Mouse (Mus musculus) erythroid progenitor cell, adult 5-6 weeks (primary cell): ENCODE data around the gene Cmklr1. TPM values are rescaled to one million over a fixed set of nuclear protein-coding genes. Genes with fewer than 3 reads are reported as not detected.

Experiments
- ATAC-seq: replicated peaks from 2 replicates; pipeline ENCODE4 v1.8.0; 2016; ENCODE audit warnings: moderate number of reproducible peaks, mild to moderate bottlenecking, moderate TSS enrichment, inconsistent platforms; ENCODE audit not compliant: poor library complexity, low FRiP score, severe bottlenecking
- total RNA-seq, 2 experiments: library from RNA; stranded (forward) in 1 of 2; stranded (reverse) in 1 of 2; fragments of 150-400 nt in 1 of 2; fragments of 186-747, 209-891 nt in 1 of 2; gene quantifications; 2 replicates each; pipeline versions ENCODE4 v1.2.3 to v1.2.4; 2015 to 2017; ENCODE audit warnings: low replicate concordance in 2 of 2

Gene Cmklr1
- total RNA-seq, 2 experiments from 2014 or later, result 1.5 to 3.4 TPM

DNA sequence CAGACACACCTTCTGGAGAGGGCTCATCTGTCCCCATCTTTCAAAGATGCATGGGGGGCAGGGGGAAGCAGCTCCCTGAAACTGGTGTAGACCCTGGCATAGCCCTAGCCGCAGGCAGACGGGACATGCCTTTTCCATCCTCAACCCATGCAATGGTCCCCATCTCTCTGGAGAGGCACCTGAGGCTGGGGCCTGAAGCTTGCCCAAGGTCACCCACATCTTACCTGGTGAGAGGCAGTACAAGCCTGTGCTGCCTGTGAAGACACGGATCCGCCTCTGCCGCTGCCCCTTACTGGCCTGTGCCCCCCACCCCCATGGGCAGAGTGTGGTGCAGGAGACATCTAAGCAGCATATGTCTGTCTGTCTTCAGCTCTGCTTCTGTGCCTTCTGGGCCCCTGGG, 23.2 kb downstream of the Cmklr1 start:
- no peak for ATAC-seq

DNA sequence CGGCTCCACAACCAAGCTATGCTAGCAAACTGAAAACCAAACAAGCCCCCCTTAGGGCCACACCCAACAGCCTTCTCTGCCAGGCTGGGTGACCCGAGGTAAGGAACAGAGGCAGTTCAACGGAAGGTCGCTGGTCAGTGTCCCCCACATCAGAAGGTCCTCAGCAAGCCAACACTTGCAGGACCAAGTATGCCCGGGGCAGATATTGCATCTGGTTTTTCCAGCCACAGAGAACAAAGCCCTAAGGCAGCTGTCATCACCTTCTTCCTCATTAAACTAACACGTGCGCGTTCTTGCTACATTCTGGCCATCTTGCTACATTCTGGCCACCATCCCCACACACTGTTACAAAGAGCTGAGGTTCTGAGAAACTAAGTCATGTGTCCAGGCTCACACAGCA, 23.9 kb downstream of the Cmklr1 start:
- ATAC-seq, result no peak

DNA sequence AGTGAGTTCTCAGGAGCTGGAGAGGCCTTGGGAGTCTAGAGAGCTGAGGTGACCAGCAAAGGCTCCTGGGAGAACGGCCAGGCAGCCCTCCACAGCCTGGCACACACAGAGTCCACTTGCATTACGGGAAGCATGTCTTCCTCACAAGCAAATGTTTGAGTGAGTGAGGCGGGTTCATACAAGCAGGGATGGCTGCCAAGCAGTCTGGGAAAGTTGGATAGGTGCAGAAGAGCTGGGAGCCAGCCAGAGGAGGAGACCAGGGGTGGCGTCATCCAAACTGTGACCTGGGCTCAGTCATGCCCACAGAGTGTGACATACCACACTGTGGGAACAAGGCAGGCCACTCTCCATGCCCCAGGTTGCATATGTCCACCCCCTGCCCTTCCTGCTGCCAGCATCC, 25.2 kb downstream of the Cmklr1 start:
- ATAC-seq, result no peak

DNA sequence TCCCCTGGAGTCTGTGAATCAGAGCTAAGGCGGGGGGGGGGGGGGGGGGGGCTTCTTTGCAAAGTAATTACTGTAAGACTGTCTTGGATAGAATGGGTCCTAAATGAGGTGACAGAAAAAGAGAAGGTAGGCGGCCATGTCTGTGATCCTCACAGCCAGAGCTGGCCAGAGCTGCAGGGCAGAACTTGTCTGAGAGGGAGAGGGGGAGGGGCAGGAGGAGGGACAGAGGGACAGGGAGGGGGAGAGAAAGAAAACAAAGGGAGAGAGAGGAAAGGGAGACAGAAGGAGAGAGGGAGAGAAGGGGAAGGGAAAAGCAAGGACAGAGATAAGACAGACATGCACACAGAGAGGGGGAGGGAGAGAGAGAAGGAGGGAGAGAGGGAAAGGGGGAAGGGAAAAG, 27.2 kb downstream of the Cmklr1 start:
- ATAC-seq, result no peak

DNA sequence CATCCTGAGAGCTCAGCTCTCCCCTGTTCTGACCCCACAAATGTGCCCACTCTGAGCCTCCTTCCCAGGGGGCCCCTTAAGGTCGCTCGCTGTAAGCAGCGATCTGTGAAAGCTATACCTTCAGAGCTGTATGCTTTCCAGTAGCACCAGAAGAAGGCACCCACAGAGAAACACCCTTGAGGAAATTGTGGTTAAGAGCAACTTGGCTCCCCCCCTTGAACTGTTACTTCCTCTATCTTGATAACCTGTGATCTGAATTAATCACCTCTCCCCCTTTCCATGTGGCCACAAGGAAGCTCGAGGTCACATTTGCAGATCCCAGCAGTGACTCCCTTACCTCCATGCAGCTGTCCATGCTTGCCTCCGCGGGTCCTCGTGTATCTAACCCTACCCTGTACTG, 29.2 kb downstream of the Cmklr1 start:
- ATAC-seq, result no peak

DNA sequence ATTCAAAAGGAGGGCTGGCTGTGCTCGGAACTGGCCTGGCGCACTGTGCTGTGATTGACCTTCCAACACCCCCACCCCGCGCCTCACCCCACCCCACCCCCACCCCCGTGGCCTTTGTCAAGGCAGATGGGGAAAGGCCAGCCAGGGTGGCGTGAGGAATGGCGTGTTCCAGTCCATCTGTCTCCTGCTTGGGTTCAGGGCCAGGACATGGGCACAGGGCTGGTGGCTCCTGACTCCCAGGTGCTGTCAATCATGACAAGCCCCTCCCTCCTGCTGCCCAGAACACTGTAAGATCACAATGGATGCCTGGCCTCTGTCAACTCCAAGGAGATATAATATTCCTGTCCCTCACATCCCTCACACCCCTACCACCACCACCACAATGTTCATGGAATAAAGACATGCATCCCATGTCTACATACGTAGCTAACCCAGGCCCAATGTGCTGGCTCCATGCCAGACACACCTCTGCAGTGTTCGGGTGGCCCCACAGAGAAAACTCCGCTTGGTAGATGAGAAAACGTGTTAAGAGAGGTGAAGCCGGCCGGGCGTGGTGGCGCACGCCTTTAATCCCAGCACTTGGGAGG, 30.0 kb downstream of the Cmklr1 start:
- no peak for ATAC-seq

DNA sequence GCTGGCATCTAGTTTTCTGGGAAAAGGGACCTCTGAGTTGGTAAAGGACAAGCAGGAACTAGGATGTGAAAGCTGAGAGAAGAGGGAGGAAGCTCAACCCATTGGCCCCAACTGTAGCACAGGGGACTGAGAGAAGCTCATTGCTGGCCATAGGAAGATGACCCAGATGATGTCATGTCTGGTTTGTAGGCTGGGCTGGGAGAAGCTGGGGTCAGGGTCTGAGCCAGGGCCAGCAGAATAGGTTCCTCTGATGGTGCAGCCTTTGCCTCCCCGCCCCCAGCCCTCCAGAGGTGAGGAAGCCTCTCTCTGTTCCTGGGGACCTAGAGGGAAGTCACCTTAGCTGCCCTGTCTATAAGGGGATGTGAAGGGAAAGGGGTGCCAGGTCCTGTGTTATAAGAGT, 31.1 kb downstream of the Cmklr1 start:
- no peak for ATAC-seq

DNA sequence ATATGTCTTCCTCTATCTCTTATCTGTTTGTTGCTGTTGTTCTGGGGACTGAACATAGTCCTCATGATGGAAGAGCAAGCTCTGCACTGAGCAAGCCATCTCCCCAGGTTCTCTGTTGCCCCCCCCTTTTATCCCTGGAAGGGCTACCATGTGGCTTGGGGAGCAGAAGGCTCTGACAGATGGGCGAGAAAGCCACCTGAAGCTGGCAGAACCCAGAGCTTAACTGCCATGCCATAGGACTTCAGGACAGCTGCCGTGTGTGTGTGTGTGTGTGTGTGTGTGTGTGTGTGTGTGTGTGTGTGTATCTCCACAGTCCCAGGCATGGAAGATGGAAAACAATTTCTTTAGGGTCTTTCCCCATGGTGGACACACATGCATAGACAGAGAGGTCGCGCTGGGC, 31.5 kb downstream of the Cmklr1 start:
- ATAC-seq, result no peak

DNA sequence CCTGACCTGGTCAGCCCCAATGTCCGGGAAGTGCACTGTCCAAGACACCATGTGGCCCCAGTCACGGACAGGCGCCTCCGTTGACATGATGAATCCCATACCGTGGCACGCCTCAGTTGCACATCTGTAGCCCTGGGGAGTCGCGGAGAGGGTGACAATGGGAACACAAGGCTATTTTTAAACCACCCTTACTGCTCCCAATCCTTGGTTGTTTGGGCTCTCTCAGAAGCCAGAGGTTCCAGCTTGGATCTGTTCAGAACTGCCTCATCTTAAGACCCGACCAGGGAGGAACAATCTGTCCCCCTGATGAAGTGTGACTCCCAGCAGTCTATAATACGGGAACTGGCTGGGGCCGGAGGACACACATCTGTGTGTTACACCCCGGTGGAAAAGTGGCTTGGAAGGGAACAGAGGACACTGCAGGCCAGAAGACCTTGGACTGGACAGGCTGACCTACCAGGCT, 38.4 kb downstream of the Cmklr1 start:
- ATAC-seq, result no peak

DNA sequence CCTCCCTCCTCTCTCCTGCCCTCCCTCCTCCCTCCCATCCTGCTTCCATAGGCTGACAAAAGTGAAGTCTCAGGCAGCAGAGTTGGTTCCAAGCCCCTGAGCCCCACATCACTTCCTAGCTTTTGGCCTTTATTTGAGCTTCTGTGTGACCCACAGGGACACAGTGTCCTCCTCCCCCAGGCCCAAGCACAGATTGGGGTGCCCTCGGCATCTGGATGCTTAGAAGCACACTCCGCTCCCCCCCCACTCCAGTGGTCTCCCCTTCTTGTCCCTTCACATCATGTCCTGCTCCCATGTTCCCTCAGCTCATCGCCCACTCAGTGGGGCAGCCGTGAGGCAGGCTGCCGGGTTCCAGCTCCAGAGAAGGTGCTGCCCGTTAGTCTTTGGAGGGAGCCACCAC, 39.1 kb downstream of the Cmklr1 start:
- ATAC-seq, result no peak

DNA sequence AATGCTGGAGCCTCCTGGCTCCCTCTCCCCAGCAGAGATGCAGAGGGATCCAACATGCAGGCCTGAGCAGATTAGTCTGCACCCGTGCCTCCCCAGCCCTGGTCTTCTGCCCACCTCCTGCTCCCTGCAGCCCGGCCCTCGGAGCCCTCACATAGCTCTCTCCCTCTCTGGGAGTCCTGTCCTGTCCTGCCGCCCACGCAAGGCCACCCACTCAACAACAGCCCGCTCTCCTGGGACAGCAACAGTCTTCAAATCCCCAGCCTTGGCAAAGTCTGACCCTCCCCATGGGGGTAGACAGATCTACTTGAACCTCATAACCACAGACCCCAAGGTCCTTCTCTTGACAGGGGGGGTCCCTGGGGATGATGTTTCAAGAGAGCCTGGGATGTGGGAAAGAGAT, 39.7 kb downstream of the Cmklr1 start:
- no peak for ATAC-seq

DNA sequence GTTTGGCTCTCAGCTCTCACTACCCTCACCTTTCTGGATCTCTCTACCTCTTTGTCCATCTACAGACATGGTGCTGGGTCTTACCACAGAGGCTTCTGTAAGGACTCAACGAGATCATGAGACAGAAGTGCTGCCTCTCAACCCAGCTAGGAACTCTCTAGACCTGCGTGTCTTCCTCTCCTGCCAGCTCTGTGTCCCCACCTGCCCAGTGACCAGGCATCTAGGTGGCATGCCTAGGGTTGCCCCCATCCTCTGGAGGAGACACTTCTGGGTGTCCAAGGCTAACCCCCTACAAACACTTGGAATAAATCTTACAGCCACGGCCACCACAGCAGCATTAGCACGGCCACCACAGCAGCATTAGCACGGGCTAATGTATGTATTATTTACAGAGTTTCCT, 40.3 kb downstream of the Cmklr1 start:
- ATAC-seq, result no peak

DNA sequence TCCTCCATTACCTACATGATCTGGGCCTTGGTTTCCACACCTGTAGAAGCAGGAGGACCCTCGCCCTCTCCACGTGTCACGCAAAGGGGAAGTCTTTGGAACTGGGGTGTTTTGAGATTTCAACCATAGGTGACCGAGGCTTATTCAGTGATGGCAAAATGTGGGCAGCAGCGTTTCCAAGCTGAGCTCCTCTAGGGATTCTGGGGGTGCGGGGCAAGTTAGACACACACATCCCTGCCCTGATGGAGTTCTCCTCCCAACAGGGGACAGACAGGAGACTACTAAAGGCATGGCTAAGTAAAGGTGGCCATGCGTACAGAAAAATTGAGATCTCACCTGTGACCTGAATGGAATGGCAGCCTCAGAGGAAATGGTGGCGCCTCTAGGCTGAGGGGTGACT, 41.7 kb downstream of the Cmklr1 start:
- ATAC-seq, result no peak

DNA sequence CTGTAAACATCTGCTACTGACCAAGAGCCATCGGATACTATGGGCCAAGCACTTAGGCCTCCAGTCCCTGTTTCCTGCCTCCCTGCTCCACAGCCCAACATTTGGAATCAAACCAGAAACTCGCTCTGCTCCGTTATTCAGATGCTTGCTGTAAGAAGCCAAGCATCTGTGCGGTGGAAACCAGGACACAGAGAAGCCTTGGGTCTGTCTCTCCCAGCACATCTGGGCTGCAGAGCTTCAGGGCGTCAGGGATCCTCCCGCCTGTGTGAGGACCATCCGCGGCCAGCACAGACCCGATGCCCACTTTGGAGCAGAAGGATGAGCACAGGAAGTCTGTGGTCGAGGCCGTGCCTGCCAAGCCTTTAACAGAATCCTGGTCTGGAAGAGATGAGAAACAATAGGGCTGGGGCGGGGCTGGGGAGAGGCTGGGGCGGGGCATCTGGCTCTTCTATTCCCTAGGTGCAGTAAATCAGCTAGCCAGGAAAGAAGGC, 42.2 kb downstream of the Cmklr1 start:
- ATAC-seq, result no peak

DNA sequence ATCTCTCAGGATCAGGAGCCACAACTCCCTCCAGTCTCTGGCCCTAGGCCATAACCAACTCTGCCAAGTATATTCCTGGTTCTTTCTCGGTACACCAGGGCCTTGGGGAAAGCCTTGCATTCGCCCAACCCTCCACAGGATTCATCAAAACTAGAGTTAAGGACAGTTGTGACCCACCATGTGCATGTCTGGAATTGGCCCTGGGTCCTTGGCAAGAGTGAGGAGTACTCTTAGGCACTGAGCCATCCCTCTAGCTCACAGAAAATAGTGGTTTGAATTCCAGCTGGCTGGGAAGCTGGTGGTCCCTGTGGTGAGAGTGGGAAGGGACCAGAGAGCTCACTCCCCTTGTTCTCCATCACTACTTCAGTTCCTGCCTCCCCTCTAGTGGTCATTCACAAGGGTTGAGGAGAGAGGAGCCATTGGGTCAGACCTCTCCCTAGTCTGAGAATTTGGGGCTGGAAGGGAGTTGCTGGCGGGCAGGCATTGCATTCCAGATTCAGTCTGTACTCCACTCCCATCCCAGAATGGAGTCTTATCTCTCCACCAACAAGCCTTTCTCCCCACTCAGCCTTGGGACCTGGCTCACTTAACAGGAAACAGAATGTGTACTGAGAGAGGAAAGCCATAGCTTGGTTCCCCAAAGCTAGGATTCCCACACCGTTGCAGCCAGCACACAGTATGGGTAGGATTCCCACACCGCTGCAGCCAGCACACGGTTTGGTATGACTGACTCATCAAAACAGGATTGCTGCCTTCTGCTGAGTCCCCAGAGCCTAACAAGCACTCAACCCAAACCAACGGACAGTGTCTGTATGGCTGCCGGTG, 43.1 kb downstream of the Cmklr1 start:
- ATAC-seq, result no peak

DNA sequence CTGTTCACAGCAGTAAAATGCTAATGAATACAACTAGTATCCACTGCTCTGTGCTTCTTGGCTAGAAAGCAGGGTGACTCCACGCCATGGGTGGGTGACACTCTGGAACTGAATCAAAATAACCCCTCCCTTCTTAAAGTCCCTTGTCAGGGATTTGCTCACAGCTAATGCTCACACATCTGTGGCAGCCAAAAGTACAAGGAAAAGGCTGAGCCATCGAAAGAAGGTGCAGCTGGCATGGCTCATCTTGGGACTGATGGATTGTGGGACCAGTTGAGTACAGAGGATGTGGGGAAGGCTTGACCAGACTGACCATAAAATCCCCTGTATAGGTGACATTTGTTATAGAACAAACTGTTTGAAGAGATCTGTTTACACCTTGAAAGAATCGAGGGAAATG, 44.1 kb downstream of the Cmklr1 start:
- no peak for ATAC-seq

DNA sequence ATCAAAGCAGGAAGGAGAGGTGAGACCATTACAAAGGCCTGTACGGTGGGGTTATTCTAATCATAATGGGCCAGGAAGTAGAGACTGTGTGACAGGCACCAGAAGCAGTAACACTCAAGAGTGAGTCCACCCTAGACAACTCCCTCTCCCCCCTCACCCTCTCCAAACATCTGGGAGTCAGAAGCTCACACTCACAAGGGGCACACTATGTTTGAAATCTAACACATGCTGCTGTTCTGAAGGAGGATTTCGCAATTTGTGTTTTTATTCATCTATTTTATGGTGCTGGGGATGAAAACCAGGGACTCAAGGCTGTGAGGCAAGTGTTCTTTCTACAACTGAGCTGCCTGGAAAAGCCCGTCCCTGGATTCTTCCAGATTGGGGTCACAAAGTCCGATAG, 45.5 kb downstream of the Cmklr1 start:
- no peak for ATAC-seq

DNA sequence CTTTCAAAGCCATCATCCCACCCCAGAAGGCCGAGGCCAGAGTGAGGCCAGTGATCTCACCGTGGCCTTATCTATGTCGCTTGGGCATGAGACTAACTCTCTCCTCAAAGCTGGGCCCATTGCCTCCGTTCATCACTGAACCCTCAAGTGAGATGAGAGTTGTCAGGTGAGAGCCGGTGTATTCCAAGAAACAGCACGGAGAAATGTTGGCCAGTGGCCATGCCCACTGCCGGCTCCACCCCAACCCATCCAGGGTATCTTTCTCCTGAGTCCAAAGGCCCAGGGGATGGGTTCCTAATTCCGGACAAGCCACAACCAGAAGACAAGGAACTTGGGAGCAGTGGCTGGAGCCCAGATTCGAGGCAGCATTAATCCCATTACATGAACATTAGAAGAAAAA, 46.8 kb downstream of the Cmklr1 start:
- no peak for ATAC-seq

DNA sequence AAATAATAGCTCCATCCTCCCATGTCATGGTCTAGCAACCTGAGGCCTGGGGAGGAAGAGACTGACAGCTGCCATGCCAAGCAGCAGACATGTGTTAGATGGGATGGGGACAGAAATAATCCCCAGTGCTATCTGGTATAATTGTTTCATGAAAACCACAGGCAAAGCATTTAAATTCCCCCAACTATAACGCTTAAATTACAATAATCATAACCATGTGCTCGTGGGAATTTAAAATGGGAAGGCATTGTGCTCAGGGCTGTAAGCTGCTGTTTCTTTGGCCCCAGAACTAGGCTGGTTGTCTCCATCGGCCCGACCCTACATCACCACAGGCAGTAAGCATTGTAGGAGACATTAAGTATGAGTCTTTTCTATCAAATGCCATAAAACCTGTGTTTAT, 49.4 kb downstream of the Cmklr1 start:
- ATAC-seq, result no peak

DNA sequence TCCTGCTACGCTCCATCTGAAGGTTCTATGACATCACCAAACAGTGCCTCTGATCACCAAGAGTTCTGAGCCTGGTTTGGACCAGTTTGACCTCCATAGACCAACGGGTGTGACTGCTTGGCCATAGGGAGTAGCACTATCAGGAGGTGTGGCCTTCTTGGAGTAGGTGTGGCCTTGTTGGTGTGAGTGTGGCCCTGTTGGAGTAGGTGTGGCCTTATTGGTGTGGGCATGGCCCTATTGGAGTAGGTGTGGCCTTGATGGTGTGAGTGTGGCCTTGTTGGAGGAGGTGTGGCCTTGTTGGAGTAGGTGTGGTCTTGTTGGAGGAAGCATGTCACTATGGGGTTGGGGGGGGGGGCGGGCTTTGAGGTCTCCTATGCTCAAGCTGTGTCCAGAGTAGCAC, 50.0 kb downstream of the Cmklr1 start:
- no peak for ATAC-seq

DNA sequence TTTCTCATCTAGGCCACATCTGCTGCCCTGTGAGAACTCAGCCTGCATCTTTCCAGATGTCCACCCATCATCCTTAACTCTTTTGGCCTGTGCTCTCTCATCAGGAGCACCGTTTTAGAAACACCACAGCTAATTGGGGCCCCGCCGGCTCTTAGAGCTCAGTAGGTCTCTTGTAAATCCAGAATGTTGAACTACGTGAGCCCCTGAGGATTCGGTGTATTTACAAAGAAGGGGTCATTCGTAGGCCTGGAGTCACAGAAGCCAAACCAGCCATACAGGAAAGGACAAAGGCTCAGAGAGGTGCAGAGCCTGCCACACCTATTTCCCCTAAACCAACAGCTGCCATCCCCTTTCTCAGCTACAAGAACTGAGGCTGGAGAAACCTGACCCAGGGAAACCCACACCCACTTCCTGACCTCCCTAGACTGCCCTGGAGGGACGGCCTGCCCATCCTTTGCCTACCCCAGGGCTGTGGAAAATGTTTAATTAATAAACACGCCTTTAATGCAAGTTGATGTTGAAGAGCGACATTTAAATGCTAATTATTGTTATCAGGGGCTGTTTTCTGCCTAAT, 53.4 kb downstream of the Cmklr1 start:
- no peak for ATAC-seq
